Mouse (Mus musculus): ENCODE measurements around the gene Hmgb2. TPM values are rescaled to one million over a fixed set of nuclear protein-coding genes. Genes with fewer than 3 reads are reported as not detected.

Gene Hmgb2
- polyA plus RNA-seq, 1 experiment from 2014 or later: 491 TPM

DNA sequence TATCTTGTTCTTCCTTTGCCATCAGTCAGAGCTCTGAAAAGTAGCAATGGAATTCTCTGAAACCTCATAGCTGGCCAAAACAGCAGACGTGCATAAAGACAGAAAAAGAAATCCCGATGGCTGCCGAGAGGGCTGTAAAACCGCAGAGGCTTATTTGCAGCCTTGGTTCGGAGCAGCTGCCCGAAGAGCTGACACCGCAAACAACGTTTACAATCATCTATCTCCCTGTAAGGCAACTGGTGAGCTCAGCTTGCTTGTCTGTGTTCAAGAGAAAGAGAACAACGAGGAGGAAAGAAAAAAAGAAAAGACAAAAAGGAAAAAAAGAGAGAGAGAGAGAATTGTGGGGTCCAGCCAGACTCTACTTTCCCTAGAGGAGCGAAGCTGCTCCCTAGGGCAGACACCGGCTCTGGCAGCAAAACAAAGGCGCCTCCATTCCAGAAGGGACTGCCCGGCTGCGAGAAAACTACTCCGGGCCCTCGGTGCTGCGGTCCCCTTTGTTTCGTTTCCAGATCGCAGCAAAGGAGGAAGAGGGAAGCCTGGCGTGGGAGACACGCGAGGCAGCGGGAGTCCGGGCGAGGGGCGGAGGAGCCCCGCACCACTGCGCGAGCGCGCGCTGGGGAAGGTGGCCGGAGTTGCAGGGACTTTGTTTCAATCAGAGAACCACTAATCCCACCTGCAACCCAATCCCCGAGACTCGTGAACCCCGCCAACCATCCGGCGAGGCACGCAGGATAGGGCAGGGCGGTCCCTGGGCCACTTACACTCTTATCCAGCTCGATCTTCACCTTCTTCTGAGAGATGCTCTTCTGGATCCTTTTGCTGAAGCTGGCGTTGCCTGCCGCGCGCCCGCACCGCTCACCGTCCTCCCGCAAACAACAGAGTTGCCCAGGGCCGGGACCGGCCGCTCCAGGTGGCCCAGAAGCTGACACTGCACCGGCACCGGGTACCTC is 24.9 kb upstream of the Hmgb2 start:
- under 1% methylated on average over 54 of the region's 54 CpGs for WGBS
- peaks cover 6% of the 10 kb centered on the region for H3K4me1 ChIP-seq (replicated peaks; ENCODE audit: control insufficient read depth, insufficient read depth, low read length)
- H3K9ac ChIP-seq (ENCODE audit: low read length): peak overlapping the region; percentile 91
- H3K9me3 ChIP-seq (ENCODE audit: control insufficient read depth, low read length): no peaks in the 10 kb centered on the region
- ATAC-seq (ENCODE audit: low read depth): peak; percentile 53
- H3K36me3 ChIP-seq (ENCODE audit: control insufficient read depth, insufficient read depth, low read length): peaks cover 10% of the 10 kb centered on the region
- peak overlapping the region; percentile 59 for H3K4me2 ChIP-seq (ENCODE audit: low read depth, low read length)
- peak overlapping the region; percentile 95 for H3K4me3 ChIP-seq (ENCODE audit: low read length)
- H3K27ac ChIP-seq (ENCODE audit: low read length): peak overlapping the region; percentile 94
- H3K27me3 ChIP-seq (ENCODE audit: control insufficient read depth, insufficient read depth, low read depth, low read length): no peaks in the 10 kb centered on the region

DNA sequence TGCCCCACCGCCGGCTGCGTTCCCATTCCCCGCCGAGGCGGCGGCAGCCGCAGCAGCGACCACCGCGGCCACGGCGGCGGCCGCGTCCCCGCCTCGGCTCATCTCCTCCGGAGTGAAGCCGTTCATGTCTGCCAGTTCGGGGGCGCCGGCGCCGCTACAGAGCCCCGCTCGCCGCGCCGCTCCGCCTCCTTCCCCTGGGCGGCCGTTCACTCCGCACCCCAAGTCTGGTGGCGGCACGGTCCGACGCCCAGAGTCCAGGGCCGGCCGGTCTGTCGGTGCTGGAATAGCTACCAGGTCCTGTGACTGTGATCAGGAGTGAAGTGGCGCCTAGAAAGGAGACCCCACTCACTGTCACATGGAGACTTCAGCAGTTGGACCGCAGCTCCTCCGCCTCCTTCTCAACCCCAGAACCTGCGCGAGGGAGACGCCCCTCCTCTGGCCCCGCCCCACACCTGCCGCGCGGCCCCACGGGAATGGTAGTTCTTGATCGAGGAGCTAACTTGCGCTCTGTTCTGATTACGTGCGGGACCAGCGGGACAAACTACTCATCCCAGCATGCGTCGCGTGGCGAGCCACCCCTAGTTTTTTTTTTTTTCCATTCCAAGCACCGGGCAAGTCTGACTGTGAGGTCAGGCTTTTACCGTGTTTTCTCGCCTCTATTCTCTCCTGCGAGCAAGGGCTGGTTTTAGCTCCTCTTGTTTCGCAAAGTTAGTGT is 24.1 kb upstream of the Hmgb2 start, which contains the start of gene Sap30:
TSS of gene Sap30 (minus strand) at position 420 of the 715 bp plus-strand sequence.
- under 1% methylated on average over 63 of the region's 66 CpGs for WGBS
- Histone ChIP-seq H3K4me1 (replicated peaks; ENCODE audit: control insufficient read depth, insufficient read depth, low read length) (peaks cover 6% of the 10 kb centered on the region), H3K9me3 (ENCODE audit: control insufficient read depth, low read length) (no peaks in the 10 kb centered on the region), H3K4me3 (ENCODE audit: low read length) (peak within 1 kb of the TSS; percentile 95), H3K4me2 (ENCODE audit: low read depth, low read length) (peak within 1 kb of the TSS; percentile 95), H3K27me3 (ENCODE audit: control insufficient read depth, insufficient read depth, low read depth, low read length) (no peaks in the 10 kb centered on the region), H3K9ac (ENCODE audit: low read length) (peak within 1 kb of the TSS; percentile 91), H3K36me3 (ENCODE audit: control insufficient read depth, insufficient read depth, low read length) (peaks cover 5% of the 10 kb centered on the region), H3K27ac (ENCODE audit: low read length) (peak within 1 kb of the TSS; percentile 94)
- ATAC-seq (ENCODE audit: low read depth): peak; percentile 99

DNA sequence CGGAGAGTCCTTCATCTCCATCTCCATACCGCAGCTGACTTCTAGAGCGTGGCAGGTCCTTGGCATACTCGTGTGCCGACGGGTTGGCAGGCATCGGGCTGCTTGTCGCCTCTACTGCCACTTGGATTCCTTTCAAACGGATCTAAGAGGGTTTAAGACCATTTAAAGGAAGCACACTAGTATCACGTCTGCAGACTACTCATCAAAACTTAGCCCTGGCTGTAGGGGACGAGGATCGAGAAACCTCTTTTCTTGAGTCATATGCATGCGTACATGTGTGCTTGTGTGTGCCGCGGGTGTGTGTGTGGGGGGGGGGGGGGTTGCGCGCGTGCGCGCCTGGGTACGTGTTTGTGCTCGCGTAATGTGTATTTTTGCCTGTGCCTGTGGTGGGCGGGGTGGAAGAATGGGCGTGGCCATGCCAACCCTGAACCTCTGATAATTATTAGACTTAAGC is 23.4 kb upstream of the Hmgb2 start:
- Histone ChIP-seq H3K27ac (ENCODE audit: low read length) (peak overlapping the region; percentile 94), H3K9me3 (ENCODE audit: control insufficient read depth, low read length) (no peaks in the 10 kb centered on the region), H3K4me1 (replicated peaks; ENCODE audit: control insufficient read depth, insufficient read depth, low read length) (peaks cover 6% of the 10 kb centered on the region), H3K9ac (ENCODE audit: low read length) (peak overlapping the region; percentile 68), H3K4me3 (ENCODE audit: low read length) (peak overlapping the region; percentile 95), H3K4me2 (ENCODE audit: low read depth, low read length) (peak overlapping the region; percentile 95), H3K27me3 (ENCODE audit: control insufficient read depth, insufficient read depth, low read depth, low read length) (no peaks in the 10 kb centered on the region), H3K36me3 (ENCODE audit: control insufficient read depth, insufficient read depth, low read length) (0 out of 2 replicates have a peak, but pooled peaks cover 3% of the 10 kb centered on the region)
- ATAC-seq (ENCODE audit: low read depth): peak; percentile 60
- WGBS: under 1% methylated on average over 23 of the region's 25 CpGs

DNA sequence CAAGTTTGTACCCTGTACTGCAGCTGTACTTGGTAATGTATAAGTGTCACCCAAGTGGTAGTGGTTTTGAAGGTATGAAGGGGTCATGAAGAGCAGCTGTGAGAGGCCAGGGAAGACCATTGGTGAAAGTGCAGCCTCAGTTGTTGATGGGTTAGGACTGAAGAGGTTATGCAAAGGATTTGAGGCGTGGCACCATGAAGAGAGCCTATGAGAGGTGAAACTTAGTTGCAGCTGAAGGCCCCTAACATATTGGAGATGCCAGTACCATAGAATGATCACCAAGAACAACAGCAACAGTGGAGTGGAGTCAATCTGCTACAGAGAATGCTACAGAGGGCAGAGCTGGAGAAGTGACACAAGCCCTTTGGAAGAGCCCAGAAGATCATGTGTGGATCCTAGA is 22.3 kb upstream of the Hmgb2 start:
- no peaks in the 10 kb centered on the region for H3K27me3 ChIP-seq (ENCODE audit: control insufficient read depth, insufficient read depth, low read depth, low read length)
- H3K4me3 ChIP-seq (ENCODE audit: low read length): no peak overlapping the region
- peaks cover 6% of the 10 kb centered on the region for H3K4me1 ChIP-seq (replicated peaks; ENCODE audit: control insufficient read depth, insufficient read depth, low read length)
- ATAC-seq (ENCODE audit: low read depth): no peak
- WGBS: 97% methylated on average over 1 of the region's 1 CpGs
- H3K27ac ChIP-seq (ENCODE audit: low read length): no peak overlapping the region
- no peaks in the 10 kb centered on the region for H3K36me3 ChIP-seq (ENCODE audit: control insufficient read depth, insufficient read depth, low read length)
- H3K9me3 ChIP-seq (ENCODE audit: control insufficient read depth, low read length): no peaks in the 10 kb centered on the region
- H3K9ac ChIP-seq (ENCODE audit: low read length): no peak overlapping the region
- H3K4me2 ChIP-seq (ENCODE audit: low read depth, low read length): no peak overlapping the region

DNA sequence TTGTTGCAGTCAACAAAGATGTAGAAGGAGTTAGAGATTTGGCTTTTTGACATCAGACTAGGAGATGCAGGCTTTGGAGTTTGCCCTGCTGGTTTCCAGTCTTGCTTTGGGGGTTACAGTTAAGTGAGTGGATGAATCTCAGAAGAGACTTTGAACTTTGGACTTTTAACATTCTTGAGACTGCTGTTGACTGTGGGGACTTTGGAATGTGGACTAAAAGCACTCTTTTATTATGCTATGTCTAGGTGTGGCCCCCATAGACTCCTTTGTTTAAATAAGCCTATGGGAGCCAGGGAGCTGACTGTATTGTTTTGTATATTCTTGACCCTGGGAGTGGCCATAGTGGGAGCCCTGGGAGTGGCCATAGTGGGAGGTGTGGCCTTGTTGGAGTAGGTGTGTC is 21.8 kb upstream of the Hmgb2 start:
- Histone ChIP-seq H3K9me3 (ENCODE audit: control insufficient read depth, low read length) (no peaks in the 10 kb centered on the region), H3K9ac (ENCODE audit: low read length) (no peak overlapping the region), H3K4me3 (ENCODE audit: low read length) (no peak overlapping the region), H3K27me3 (ENCODE audit: control insufficient read depth, insufficient read depth, low read depth, low read length) (no peaks in the 10 kb centered on the region), H3K36me3 (ENCODE audit: control insufficient read depth, insufficient read depth, low read length) (no peaks in the 10 kb centered on the region), H3K4me1 (replicated peaks; ENCODE audit: control insufficient read depth, insufficient read depth, low read length) (peaks cover 6% of the 10 kb centered on the region), H3K4me2 (ENCODE audit: low read depth, low read length) (no peak overlapping the region), H3K27ac (ENCODE audit: low read length) (no peak overlapping the region)
- no peak for ATAC-seq (ENCODE audit: low read depth)

- no peak for ATAC-seq (ENCODE audit: low read depth)
- Histone ChIP-seq H3K27me3 (ENCODE audit: control insufficient read depth, insufficient read depth, low read depth, low read length) (no peaks in the 10 kb centered on the region), H3K9me3 (ENCODE audit: control insufficient read depth, low read length) (no peaks in the 10 kb centered on the region), H3K27ac (ENCODE audit: low read length) (no peak overlapping the region), H3K4me3 (ENCODE audit: low read length) (no peak overlapping the region), H3K36me3 (ENCODE audit: control insufficient read depth, insufficient read depth, low read length) (no peaks in the 10 kb centered on the region), H3K9ac (ENCODE audit: low read length) (no peak overlapping the region), H3K4me1 (replicated peaks; ENCODE audit: control insufficient read depth, insufficient read depth, low read length) (no peaks in the 10 kb centered on the region), H3K4me2 (ENCODE audit: low read depth, low read length) (no peak overlapping the region)
- 88% methylated on average over 4 of the region's 4 CpGs for WGBS
Observed at GRCm38 (mm10) chr8:57491873-57492272, 19.8 kb upstream of the Hmgb2 start.

GRCm38 (mm10) chr8:57498494-57498846 is 13.2 kb upstream of the Hmgb2 start:
- Histone ChIP-seq H3K27ac (ENCODE audit: low read length) (peak overlapping the region; percentile 81), H3K4me1 (replicated peaks; ENCODE audit: control insufficient read depth, insufficient read depth, low read length) (peaks cover 3% of the 10 kb centered on the region; the same call in 1 of the 2 replicates), H3K27me3 (ENCODE audit: control insufficient read depth, insufficient read depth, low read depth, low read length) (no peaks in the 10 kb centered on the region), H3K9me3 (ENCODE audit: control insufficient read depth, low read length) (no peaks in the 10 kb centered on the region), H3K4me2 (ENCODE audit: low read depth, low read length) (peak overlapping the region; percentile 45), H3K36me3 (ENCODE audit: control insufficient read depth, insufficient read depth, low read length) (no peaks in the 10 kb centered on the region), H3K4me3 (ENCODE audit: low read length) (peak overlapping the region; percentile 13), H3K9ac (ENCODE audit: low read length) (0 out of 2 replicates have a peak overlapping the region, but pooled peaks have one; percentile 13)
- WGBS: 49% methylated on average over 8 of the region's 8 CpGs
- ATAC-seq (ENCODE audit: low read depth): no peak; the same call in 1 of the 2 replicates

- ATAC-seq (ENCODE audit: low read depth): peak; percentile 86
- Histone ChIP-seq H3K4me1 (replicated peaks; ENCODE audit: control insufficient read depth, insufficient read depth, low read length) (peaks cover 3% of the 10 kb centered on the region; the same call in 1 of the 2 replicates), H3K9ac (ENCODE audit: low read length) (peak overlapping the region; percentile 22; the same call in 1 of the 2 replicates), H3K4me2 (ENCODE audit: low read depth, low read length) (peak overlapping the region; percentile 45), H3K9me3 (ENCODE audit: control insufficient read depth, low read length) (no peaks in the 10 kb centered on the region), H3K27me3 (ENCODE audit: control insufficient read depth, insufficient read depth, low read depth, low read length) (no peaks in the 10 kb centered on the region), H3K36me3 (ENCODE audit: control insufficient read depth, insufficient read depth, low read length) (no peaks in the 10 kb centered on the region), H3K4me3 (ENCODE audit: low read length) (peak overlapping the region; percentile 13), H3K27ac (ENCODE audit: low read length) (peak overlapping the region; percentile 81)
- 26% methylated on average over 17 of the region's 17 CpGs for WGBS
Observed at GRCm38 (mm10) chr8:57498847-57499511, 12.7 kb upstream of the Hmgb2 start.

All from lung, embryonic 16.5 days (tissue).